Comparison of ENCODE assay signal across 7 mouse cellular contexts in the genomic region with DNA sequence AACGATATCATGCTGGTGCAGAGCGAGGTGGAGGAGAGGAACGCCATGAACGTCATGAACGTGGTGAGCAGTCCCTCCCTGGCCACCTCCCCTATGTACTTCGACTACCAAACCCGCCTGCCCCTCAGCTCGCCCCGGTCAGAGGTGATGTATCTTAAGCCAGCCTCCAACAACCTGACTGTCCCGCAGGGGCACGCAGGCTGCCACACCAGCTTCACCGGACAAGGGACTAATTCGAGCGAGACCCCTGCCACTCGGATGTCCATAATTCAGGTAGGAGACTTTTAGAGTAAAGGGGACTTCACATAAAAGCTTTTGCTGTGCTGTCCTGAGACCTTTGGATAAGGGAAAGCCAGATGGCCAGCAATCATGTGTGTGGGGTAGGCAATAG. TPM values are rescaled to one million over a fixed set of nuclear protein-coding genes. Genes with fewer than 3 reads are reported as not detected.
A peak's percentile ranks its signal among the peaks of the same experiment; 100 is the strongest.
DNase-seq lines count a peak whose midpoint lies in the region; ATAC-seq and TF ChIP-seq lines count a peak whose summit lies in the region.

No protein-coding gene starts in this region.

- H3K9ac ChIP-seq in ES-Bruce4 (ENCODE audit: low read depth, poor library complexity, severe bottlenecking) = no peak overlapping the region
- peak overlapping the region; percentile 70 for H3K9ac ChIP-seq in hindbrain, embryonic 16.5 days (ENCODE audit: low read depth, low read length)
- H3K9ac ChIP-seq in liver, postnatal 0 days (replicated peaks) = no peak overlapping the region

- no peak for TF ChIP-seq CTCF in ES-Bruce4 (IDR thresholded peaks at IDR 0.05; ENCODE audit: low read depth, low read length)
- TF ChIP-seq CTCF in cortical plate, adult 2 months (IDR thresholded peaks at IDR 0.05; ENCODE audit: extremely low read depth, insufficient read depth, low read length) = no peak
- no peak for TF ChIP-seq CTCF in liver, postnatal 0 days (IDR thresholded peaks at IDR 0.05; ENCODE audit: low read depth)

- H3K27me3 ChIP-seq in ES-Bruce4 (ENCODE audit: control insufficient read depth, insufficient read depth, low read length, poor library complexity, severe bottlenecking) = peaks cover 13% of the 10 kb centered on the region
- H3K27me3 ChIP-seq in hindbrain, embryonic 16.5 days (replicated peaks; ENCODE audit: control insufficient read depth, insufficient read depth, low read length) = no peaks in the 10 kb centered on the region
- H3K27me3 ChIP-seq in liver, postnatal 0 days (ENCODE audit: insufficient read depth, low read length) = peaks cover 58% of the 10 kb centered on the region

- DNase-seq in liver, postnatal 0 days = peak; percentile 12
- DNase-seq in thymus, postnatal 25 days = no peak
- no peak for DNase-seq in layer of hippocampus, postnatal 25 days (ENCODE audit: extremely low spot score in 1 of 2, low spot score in 1 of 2)
- no peak for DNase-seq in left cerebral cortex, adult 9 months (ENCODE audit: low spot score in 2 of 2)

- no peaks in the 10 kb centered on the region for H3K4me1 ChIP-seq in ES-Bruce4 (ENCODE audit: control insufficient read depth, insufficient read depth, low read length)
- no peaks in the 10 kb centered on the region for H3K4me1 ChIP-seq in cortical plate, adult 2 months (ENCODE audit: control insufficient read depth, insufficient read depth, low read length)
- peaks cover 3% of the 10 kb centered on the region; the same call in 1 of the 2 replicates for H3K4me1 ChIP-seq in hindbrain, embryonic 16.5 days (ENCODE audit: control insufficient read depth, insufficient read depth, low read depth, low read length)
- H3K4me1 ChIP-seq in liver, postnatal 0 days (ENCODE audit: insufficient read depth) = peaks cover 15% of the 10 kb centered on the region

- TF ChIP-seq EP300 in ES-Bruce4 (IDR thresholded peaks at IDR 0.05; ENCODE audit: insufficient read depth, low read depth, low read length) = no peak
- TF ChIP-seq EP300 in liver, postnatal 0 days (IDR thresholded peaks at IDR 0.05; ENCODE audit: low read depth) = no peak

- no peaks in the 10 kb centered on the region for H3K36me3 ChIP-seq in ES-Bruce4 (ENCODE audit: control insufficient read depth, insufficient read depth, low read length, poor library complexity, severe bottlenecking)
- H3K36me3 ChIP-seq in hindbrain, embryonic 16.5 days (ENCODE audit: control insufficient read depth, insufficient read depth, low read length) = no peaks in the 10 kb centered on the region
- H3K36me3 ChIP-seq in liver, postnatal 0 days (replicated peaks; ENCODE audit: insufficient read depth, low read length) = no peaks in the 10 kb centered on the region

- no peak for ATAC-seq in hindbrain, embryonic 16.5 days
- ATAC-seq in liver, postnatal 0 days = no peak

- H3K4me2 ChIP-seq in hindbrain, embryonic 16.5 days (ENCODE audit: low read length) = peak overlapping the region; percentile 76
- H3K4me2 ChIP-seq in liver, postnatal 0 days (ENCODE audit: low read depth, low read length) = peak overlapping the region; percentile 13; the same call in 1 of the 2 replicates

- 2% methylated on average over 15 of the region's 15 CpGs for WGBS in hindbrain, embryonic 16.5 days
- 5% methylated on average over 15 of the region's 15 CpGs for WGBS in liver, postnatal 0 days (ENCODE audit: insufficient replicate concordance)

- H3K9me3 ChIP-seq in ES-Bruce4 (replicated peaks; ENCODE audit: control insufficient read depth, insufficient read depth, low read length, poor library complexity, severe bottlenecking) = no peaks in the 10 kb centered on the region
- no peaks in the 10 kb centered on the region for H3K9me3 ChIP-seq in hindbrain, embryonic 16.5 days (ENCODE audit: control insufficient read depth, low read length)
- H3K9me3 ChIP-seq in liver, postnatal 0 days (ENCODE audit: low read length) = no peaks in the 10 kb centered on the region

- no peak for TF ChIP-seq POLR2A in ES-Bruce4 (IDR thresholded peaks at IDR 0.05; ENCODE audit: insufficient read depth, low read length)
- no peak for TF ChIP-seq POLR2A in cortical plate, adult 2 months (IDR thresholded peaks at IDR 0.05; ENCODE audit: extremely low read depth, insufficient read depth, low read length)

- no peak overlapping the region for H3K27ac ChIP-seq in ES-Bruce4 (ENCODE audit: insufficient read depth, low read length)
- peak overlapping the region; percentile 24; the same call in 1 of the 2 replicates for H3K27ac ChIP-seq in cortical plate, adult 2 months (ENCODE audit: insufficient read depth, low read length)
- H3K27ac ChIP-seq in hindbrain, embryonic 16.5 days (ENCODE audit: low read depth, low read length) = no peak overlapping the region
- H3K27ac ChIP-seq in liver, postnatal 0 days (ENCODE audit: low read depth) = no peak overlapping the region

- peak overlapping the region; percentile 30; the same call in 1 of the 2 replicates for H3K4me3 ChIP-seq in ES-Bruce4 (ENCODE audit: low read depth, low read length)
- H3K4me3 ChIP-seq in cortical plate, adult 2 months (ENCODE audit: insufficient read depth, low read length) = peak overlapping the region; percentile 82
- H3K4me3 ChIP-seq in hindbrain, embryonic 16.5 days (ENCODE audit: low read length) = peak overlapping the region; percentile 78
- peak overlapping the region; percentile 47 for H3K4me3 ChIP-seq in liver, postnatal 0 days (ENCODE audit: low read depth, low read length)

RNA-seq across cellular contexts. Expression of gene Pcdh17, which starts 5.0 kb away (rescaled TPM):
- polyA plus RNA-seq in ES-Bruce4 (2011; ENCODE audit: insufficient read depth, insufficient read length, low read depth, missing spikeins) = not detected in 2 replicates
- 10.2 and 11.3 TPM in 2 replicates for polyA plus RNA-seq in cortical plate, adult 2 months (2012; rRNA removed)
- 35.5 and 35.7 TPM in 2 replicates for polyA plus RNA-seq in hindbrain, embryonic 16.5 days (2015; fragmentation: Nextera tagmentation; extraction: Ambion mirVana)
- 1.1 and 1.2 TPM in 2 replicates for polyA plus RNA-seq in liver, postnatal 0 days (2015; fragmentation: Nextera tagmentation; extraction: Ambion mirVana)
- 10 to 100 TPM; 39.1 to 43.8 TPM for total RNA-seq in layer of hippocampus, postnatal 25 days (2021)

Comparison
In these comparisons a context has a peak if more than half of its experiments do, and no peak if none do; other contexts are left out.
1. H3K4me3 ChIP-seq: peak in every context shown above with its lines; median percentile 82 in cortical plate, adult 2 months; 78 in hindbrain, embryonic 16.5 days; 47 in liver, postnatal 0 days; 30 in ES-Bruce4.